Mouse (Mus musculus) gastrocnemius, postnatal 10 days (tissue): ENCODE measurements at regions not wholly inside any gene's neighbourhood (a gene's known extent, or its start where the extent isn't known, plus 50 kb on each side); places are given as distances from the start of the nearest gene placed in this dataset.
"Not testable (repeated sequence)": the region's sequence is repeated elsewhere in the genome, so short reads cannot be mapped to it uniquely, and the experiment has no call there.

ENCODE experiments used
- DNase-seq: peaks from one replicate; pipeline ENCODE4 v3.0.0; 2021; ENCODE audit warnings: mixed read lengths

DNA sequence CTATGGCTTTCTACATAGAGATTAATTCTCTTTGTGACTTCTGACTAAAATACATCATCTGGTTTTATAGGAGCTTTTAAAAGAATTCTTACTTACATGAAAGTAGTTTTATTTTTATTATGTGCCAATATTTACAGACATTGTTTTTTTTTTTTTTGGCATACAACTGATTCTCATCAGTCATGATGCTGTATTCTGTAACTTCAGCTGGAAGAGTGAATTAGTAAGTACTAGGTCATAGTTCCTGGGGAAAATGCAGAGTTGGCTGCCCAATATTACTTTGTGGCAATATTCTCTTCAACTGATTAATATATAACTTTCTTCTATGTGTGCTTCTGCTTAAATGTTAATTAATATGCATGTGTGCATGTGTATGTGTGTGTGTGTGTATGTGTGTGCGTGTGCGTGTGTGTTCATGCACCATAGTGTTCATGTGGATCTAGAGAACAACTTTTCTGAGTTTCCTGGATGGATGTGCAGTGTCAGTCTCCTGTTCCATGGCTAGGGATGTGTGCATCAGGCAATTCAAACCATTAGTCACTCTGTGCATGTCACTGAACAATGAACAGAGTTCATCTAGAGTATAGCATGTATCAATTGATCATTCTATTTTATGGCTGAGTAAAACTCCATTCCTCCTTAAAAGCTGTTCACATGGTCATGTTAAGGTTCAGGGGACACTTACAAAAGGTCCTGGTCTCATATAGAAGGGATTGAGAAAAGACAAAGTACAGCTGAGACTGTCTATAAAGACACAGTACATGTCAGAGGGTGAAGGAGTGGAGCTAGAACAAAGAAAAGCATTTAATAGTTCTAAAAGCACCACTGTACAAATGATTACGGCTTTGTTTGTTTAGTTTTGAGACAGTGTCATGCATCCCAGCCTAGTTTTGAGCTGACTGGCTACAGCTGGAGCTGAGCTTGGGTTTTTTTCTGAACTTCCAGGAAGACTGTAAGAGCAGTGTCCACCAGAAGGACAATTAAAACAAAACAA, 431.8 kb downstream of the Lmo7 start:
- DNase-seq: no peak

DNA sequence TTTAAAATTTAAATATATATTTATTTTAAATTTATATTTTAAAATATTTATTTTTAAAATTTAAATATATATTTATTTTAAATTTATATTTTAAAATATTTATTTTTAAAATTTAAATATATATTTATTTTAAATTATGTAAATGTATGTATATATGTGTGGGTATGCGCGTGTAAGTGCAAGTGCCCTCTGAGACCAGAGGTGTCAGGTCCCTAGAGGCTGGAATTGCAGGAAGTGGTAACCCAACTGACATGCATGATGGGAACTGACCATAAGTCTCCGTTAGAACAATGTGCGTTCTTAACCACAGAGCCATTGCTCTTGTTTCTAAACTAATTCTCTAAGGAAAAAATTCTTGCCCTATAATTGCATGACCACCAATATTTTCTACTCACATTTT, 420.7 kb downstream of the Lmo7 start:
- DNase-seq: not testable (repeated sequence)

GRCm38 (mm10) chr14:102142720-102143119, 413.0 kb downstream of the Lmo7 start:
- DNase-seq: no peak

GRCm38 (mm10) chr14:102138936-102139335, 409.2 kb downstream of the Lmo7 start:
- no peak for DNase-seq

GRCm38 (mm10) chr14:102118166-102118565, 388.4 kb downstream of the Lmo7 start:
- no peak for DNase-seq

GRCm38 (mm10) chr14:102106165-102106564, 376.4 kb downstream of the Lmo7 start:
- no peak for DNase-seq

- DNase-seq: no peak
These were observed 364.3 kb downstream of the Lmo7 start for GRCm38 (mm10) chr14:102094105-102094504.

GRCm38 (mm10) chr14:102092557-102092956, 362.8 kb downstream of the Lmo7 start:
- DNase-seq: no peak

DNA sequence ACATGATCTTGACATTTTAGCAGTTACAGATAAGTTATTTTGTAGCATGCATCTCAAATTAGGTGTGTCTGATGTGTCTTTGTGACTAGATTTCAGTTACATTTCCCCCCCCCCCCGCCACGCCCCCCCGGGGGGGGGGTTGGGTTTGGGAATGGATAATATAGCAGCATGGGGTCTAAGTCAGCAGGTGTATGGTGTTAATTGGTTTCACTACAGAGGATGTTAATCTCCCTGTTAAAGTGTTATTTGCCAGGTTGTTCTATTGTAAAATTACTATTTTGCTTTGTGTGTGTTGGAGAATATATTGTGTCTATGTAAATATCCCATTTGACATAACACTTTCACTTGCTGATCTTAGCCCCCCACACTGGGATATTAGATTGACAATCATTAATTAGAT, 319.2 kb downstream of the Lmo7 start:
- DNase-seq: no peak

GRCm38 (mm10) chr14:102048485-102048884, 318.7 kb downstream of the Lmo7 start:
- no peak for DNase-seq

DNA sequence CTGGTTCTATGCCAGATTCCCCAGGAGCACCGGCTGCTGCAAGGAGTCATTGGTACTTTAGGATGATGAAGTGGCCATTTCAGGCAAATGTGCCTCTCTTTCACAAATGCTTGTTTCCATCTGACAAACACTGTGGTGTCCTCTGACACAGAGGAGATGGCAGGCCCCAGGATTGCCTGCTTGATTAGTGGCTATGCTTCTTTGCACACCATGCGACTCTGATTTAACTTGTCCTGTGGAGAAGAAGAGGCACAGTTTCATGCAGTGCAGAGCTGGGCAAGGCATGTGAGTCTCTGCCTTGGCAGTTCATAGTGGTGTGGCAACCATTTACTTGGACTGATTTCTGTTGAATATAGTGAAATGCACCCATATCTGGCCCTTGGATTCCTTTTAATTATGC, 308.4 kb downstream of the Lmo7 start:
- DNase-seq: no peak

- DNase-seq: no peak
These were observed 307.7 kb downstream of the Lmo7 start for GRCm38 (mm10) chr14:102037487-102037886.

DNA sequence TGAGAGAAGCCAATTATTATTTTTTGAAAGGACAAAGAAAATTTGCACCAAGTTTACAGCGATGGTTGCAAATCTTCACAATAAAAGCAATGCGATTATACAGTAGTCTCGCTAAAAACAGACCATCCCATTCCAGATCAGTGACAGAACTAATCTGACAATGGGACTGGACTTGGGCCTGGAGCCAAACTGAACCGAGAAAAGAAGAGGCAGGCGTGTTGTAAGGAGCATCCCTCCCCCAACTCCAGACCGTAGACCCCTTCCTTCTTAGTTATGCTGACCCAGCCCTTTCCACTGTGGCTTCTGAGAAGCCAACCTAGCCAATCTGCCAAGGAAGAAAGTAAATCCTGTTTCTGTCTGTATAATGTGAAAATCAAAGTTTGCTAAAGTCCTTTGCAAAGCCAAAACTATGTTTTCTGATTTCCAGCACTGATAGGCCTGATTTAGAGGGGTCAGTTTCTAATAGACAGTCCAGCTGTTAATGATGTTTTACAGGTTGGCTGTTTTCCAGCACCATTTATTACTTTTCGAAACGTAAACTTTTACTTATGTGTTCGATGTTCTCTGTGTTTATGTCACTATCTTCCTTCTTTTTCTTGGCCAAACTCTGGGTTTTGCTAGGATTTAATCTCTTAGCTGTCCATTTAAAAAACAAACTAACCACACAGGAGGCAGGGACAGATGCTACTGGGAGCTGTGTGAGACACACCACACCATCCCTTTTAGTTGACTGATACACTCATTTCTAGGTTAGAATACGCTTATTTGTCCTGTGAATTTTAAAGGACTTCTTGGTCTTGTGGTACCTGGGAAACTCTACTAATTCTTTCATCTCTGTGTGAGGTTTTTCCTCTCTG, 301.5 kb downstream of the Lmo7 start:
- DNase-seq: peak; percentile 8

- DNase-seq: no peak
These were observed 294.9 kb downstream of the Lmo7 start for GRCm38 (mm10) chr14:102024646-102025045.

GRCm38 (mm10) chr14:102020161-102020605, 290.4 kb downstream of the Lmo7 start:
- peak; percentile 13 for DNase-seq

GRCm38 (mm10) chr14:102019320-102019719, 289.6 kb downstream of the Lmo7 start:
- no peak for DNase-seq

GRCm38 (mm10) chr14:102016572-102016971, 286.8 kb downstream of the Lmo7 start:
- no peak for DNase-seq

DNA sequence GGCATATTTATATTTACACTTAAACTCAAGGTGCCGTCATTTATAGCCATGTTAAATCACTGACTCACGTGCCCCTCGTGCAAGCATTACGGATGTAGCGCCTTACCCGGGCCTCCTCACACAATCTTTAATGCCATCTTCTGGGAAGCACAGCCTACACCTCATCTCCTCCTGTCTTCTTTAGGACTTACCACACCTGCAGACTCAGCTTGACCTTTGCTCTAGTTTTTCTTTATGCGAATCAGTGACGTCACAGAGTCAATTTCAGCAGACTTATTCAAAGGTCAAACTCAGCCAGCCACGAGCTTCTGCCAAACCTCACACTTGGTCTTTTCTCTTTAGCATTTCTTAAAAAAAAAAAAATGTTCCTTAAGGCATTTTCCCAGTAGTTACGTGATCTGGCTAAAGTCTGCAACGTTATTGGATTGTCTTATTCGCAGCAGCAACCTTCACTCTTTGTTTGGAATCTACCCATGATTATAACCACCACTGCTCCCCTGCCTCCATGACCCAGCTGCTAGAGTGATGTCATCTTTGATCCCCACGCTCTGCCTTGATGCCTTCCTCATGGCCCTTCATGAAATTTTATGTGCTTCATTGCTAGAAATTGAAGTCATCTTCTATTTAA, 285.3 kb downstream of the Lmo7 start:
- no peak for DNase-seq

GRCm38 (mm10) chr14:102013238-102013637, 283.5 kb downstream of the Lmo7 start:
- DNase-seq: no peak

DNA sequence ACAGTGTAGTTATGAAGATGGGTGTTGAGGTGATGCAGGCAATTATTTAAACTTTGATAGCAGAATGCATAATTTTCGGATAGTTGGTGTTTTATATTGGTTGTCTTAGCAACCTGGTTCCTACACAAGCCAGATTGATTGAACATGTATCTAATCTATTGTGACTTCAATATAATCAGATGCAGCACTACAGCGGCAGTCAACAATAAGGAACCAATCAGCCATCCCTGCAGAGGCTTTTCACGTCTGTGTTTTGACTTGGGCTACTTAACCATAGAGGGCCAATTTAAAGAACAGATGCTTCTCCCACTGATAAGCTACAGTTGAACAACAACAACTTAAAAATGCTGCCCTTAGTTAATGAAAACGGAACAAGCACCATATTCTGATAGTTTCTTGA, 267.8 kb downstream of the Lmo7 start:
- DNase-seq: no peak

DNA sequence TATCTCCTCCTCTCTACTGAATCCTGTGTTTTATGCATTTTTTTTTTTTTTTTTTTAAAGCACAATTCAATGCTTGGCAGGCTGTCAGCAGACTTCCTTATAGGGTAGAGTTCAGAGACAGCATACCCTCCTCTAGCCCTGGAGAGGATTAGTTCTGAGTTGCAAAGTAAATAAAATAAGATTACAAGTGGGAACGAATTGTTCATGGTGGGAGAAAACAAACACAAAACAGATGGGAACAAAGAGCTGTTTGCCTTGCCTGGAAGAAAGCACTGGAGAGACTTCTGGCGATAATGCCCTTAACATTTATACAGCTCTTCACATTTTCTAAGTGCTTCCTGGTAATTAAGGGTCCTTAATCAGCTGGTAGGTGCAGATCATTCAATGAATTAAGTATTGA, 254.6 kb downstream of the Lmo7 start:
- no peak for DNase-seq
